Mouse (Mus musculus): ENCODE measurements at regions not wholly inside any gene's neighbourhood (a gene's known extent, or its start where the extent isn't known, plus 50 kb on each side); places are given as distances from the start of the nearest gene placed in this dataset.
A peak's percentile ranks its signal among the peaks of the same experiment; 100 is the strongest.
"Not testable (repeated sequence)": the region's sequence is repeated elsewhere in the genome, so short reads cannot be mapped to it uniquely, and the experiment has no call there.

GRCm38 (mm10) chr12:18606126-18606525 is 91.8 kb downstream of the 5730507C01Rik start:
- H3K79me2 ChIP-seq (ENCODE audit: inconsistent target); H3K36me3 ChIP-seq (ENCODE audit: inconsistent target); H3K4me3 ChIP-seq (ENCODE audit: inconsistent target); H3K27ac ChIP-seq: not testable (repeated sequence)

DNA sequence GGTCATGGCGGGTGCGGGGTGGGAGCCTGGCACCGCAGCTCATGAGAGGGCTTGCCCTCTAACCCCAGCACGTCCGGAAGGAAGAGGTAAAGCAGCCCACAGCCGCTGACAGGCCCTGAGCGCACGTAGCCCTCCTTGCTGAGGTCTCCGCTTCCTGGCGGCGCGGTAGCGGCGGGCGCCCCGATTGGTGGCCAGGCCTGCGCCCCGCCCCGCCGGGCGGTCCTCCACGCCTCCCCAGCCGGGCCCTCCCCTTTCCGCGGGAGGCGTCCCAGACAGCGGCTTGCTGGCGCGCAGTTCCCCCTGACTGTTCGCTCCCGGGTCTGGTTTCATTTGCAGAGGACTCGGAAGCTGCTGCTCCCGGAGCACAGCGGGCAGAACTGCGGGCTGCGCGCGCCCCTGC is 95.5 kb downstream of the 5730507C01Rik start:
- no peak overlapping the region for H3K4me3 ChIP-seq (ENCODE audit: inconsistent target)
- no peaks in the 10 kb centered on the region for H3K36me3 ChIP-seq (ENCODE audit: inconsistent target)
- WGBS (ENCODE audit: missing documents), result 4% methylated on average over 25 of the region's 38 CpGs
- no peak overlapping the region for H3K27ac ChIP-seq
- H3K79me2 ChIP-seq (ENCODE audit: inconsistent target), result no peaks in the 10 kb centered on the region

- H3K79me2 ChIP-seq (ENCODE audit: inconsistent target); H3K27ac ChIP-seq; H3K36me3 ChIP-seq (ENCODE audit: inconsistent target): not testable (repeated sequence)
- 0% methylated on average over 6 of the region's 24 CpGs for WGBS (ENCODE audit: missing documents)
- H3K4me3 ChIP-seq (ENCODE audit: inconsistent target), result peak overlapping the region; percentile 16; the same call in 1 of the 2 replicates
Measured at GRCm38 (mm10) chr12:18610581-18610980, 96.3 kb downstream of the 5730507C01Rik start.
